Mouse (Mus musculus) brain, embryonic 14.5 days (tissue): ENCODE results near the gene Tmem82.

Source experiments
- CTCF ChIP-seq: fragments of 200-500 bp; IDR thresholded peaks from 2 replicates; pipeline ENCODE4 v1.5.1; 2012; ENCODE audit warnings: inconsistent platforms, mild to moderate bottlenecking, moderate library complexity, borderline replicate concordance; ENCODE audit not compliant: insufficient read depth, insufficient read length; ENCODE audit errors: extremely low read depth
- POLR2A ChIP-seq: fragments of 200-500 bp; IDR thresholded peaks from 2 replicates; pipeline ENCODE4 v1.6.1; 2012; ENCODE audit warnings: mild to moderate bottlenecking, inconsistent platforms, borderline replicate concordance; ENCODE audit not compliant: poor library complexity, insufficient read depth, insufficient read length, severe bottlenecking; ENCODE audit errors: extremely low read depth

GRCm38 (mm10) chr4:141630021-141630420 lies 11.6 kb upstream of the Tmem82 start:
- TF ChIP-seq CTCF (no peak), POLR2A (no peak)
